Mouse (Mus musculus) heart, embryonic 16.5 days (tissue): ENCODE results near the gene Prss41. TPM values are rescaled to one million over a fixed set of nuclear protein-coding genes. Genes with fewer than 3 reads are reported as not detected.

Experiments
- ATAC-seq: fragments of 200-750 bp; cut with Nextera tagmentation; replicated peaks from 2 replicates; pipeline ENCODE4 v1.8.0; 2017; ENCODE audit warnings: moderate number of reproducible peaks; ENCODE audit not compliant: insufficient read depth, low FRiP score; ENCODE audit errors: extremely low read depth
- H3K27ac ChIP-seq: fragments of 300-500 bp; sonication (generic); 2 replicates; pipeline ENCODE4 v1.5.1; 2014; ENCODE audit warnings: mild to moderate bottlenecking, low read length, control low read depth, moderate library complexity
- H3K27me3 ChIP-seq: fragments of 300-500 bp; sonication (generic); 2 replicates; pipeline ENCODE4 v1.6.1; 2014; ENCODE audit warnings: low read length, mixed read lengths; ENCODE audit not compliant: control insufficient read depth, insufficient read depth
- H3K36me3 ChIP-seq: fragments of 300-500 bp; sonication (generic); 2 replicates; pipeline ENCODE4 v1.6.1; 2014; ENCODE audit not compliant: control insufficient read depth, insufficient read depth
- H3K4me1 ChIP-seq: fragments of 300-500 bp; sonication (generic); 2 replicates; pipeline ENCODE4 v1.6.1; 2014; ENCODE audit warnings: low read length, mixed read lengths; ENCODE audit not compliant: control insufficient read depth, insufficient read depth
- H3K4me2 ChIP-seq: fragments of 300-500 bp; sonication (generic); 2 replicates; pipeline ENCODE4 v1.6.1; 2014; ENCODE audit warnings: low read depth, mild to moderate bottlenecking, control low read depth, low read length
- H3K4me3 ChIP-seq: fragments of 300-500 bp; sonication (generic); 2 replicates; pipeline ENCODE4 v1.5.1; 2014; ENCODE audit warnings: mild to moderate bottlenecking, control low read depth, low read length
- H3K9ac ChIP-seq: fragments of 300-500 bp; sonication (generic); 2 replicates; pipeline ENCODE4 v1.6.1; 2014; ENCODE audit warnings: low read length, control low read depth
- H3K9me3 ChIP-seq: fragments of 300-500 bp; sonication (generic); replicated peaks from 2 replicates; pipeline ENCODE4 v1.6.1; 2016; ENCODE audit warnings: low read length; ENCODE audit not compliant: control insufficient read depth
- whole genome bisulfite sequencing: fragments of 180-500 bp; shearing (Covaris S2); extraction: QIAGEN DNeasy Blood & Tissue Kit; methylation state at CpG from one replicate; pipeline ENCODE4 v1.1.7; 2014; 5-methylcytosine and 5-hydroxymethylcytosine counted together
- microRNA-seq: library from miRNA; unstranded; fragments of <30 nt; microRNA quantifications from one replicate; pipeline ENCODE4, GENCODE M21; 2017
- polyA plus RNA-seq: library from polyadenylated mRNA; unstranded; fragments of >200 nt; fragmentation: Nextera tagmentation; extraction: Ambion mirVana; gene quantifications from 2 replicates; pipeline ENCODE4 v1.2.1, GENCODE M21; 2015

Prss41 gene
- polyA plus RNA-seq, 1 experiment from 2014 or later, result 0.22 TPM

GRCm38 (mm10) chr17:23795323-23795722 is 48.6 kb downstream of the Prss41 start:
- WGBS, result 92% methylated on average over 8 of the region's 8 CpGs

GRCm38 (mm10) chr17:23791079-23791357 is 53.0 kb downstream of the Prss41 start:
- WGBS, result 45% methylated on average over 2 of the region's 2 CpGs
- no peaks in the 10 kb centered on the region for H3K36me3 ChIP-seq
- peak overlapping the region; percentile 65 for H3K4me3 ChIP-seq
- H3K9me3 ChIP-seq, result no peaks in the 10 kb centered on the region
- no peak; the same call in 1 of the 2 replicates for ATAC-seq
- H3K4me2 ChIP-seq, result peak overlapping the region; percentile 90
- peak overlapping the region; percentile 92 for H3K9ac ChIP-seq
- H3K27me3 ChIP-seq, result no peaks in the 10 kb centered on the region
- H3K4me1 ChIP-seq, result peaks cover 15% of the 10 kb centered on the region
- H3K27ac ChIP-seq, result peak overlapping the region; percentile 89

More at GRCm38 (mm10) chr17:23795323-23795722, 48.6 kb downstream of the Prss41 start:
- Histone ChIP-seq H3K36me3 (no peaks in the 10 kb centered on the region), H3K4me3 (no peak overlapping the region), H3K9ac (no peak overlapping the region), H3K9me3 (no peaks in the 10 kb centered on the region), H3K4me1 (peaks cover 6% of the 10 kb centered on the region), H3K4me2 (no peak overlapping the region), H3K27ac (no peak overlapping the region), H3K27me3 (no peaks in the 10 kb centered on the region)
- no peak for ATAC-seq

GRCm38 (mm10) chr17:23790269-23791078 is 53.5 kb downstream of the Prss41 start, which contains the start of gene Srrm2:
TSS of gene Srrm2 (plus strand) at chr17:23790532.
- Histone ChIP-seq H3K9ac (peak within 1 kb of the TSS; percentile 92), H3K4me1 (peaks cover 15% of the 10 kb centered on the region), H3K27ac (peak within 1 kb of the TSS; percentile 89), H3K9me3 (no peaks in the 10 kb centered on the region), H3K36me3 (no peaks in the 10 kb centered on the region), H3K4me2 (peak within 1 kb of the TSS; percentile 90), H3K4me3 (peak within 1 kb of the TSS; percentile 65), H3K27me3 (no peaks in the 10 kb centered on the region)
- ATAC-seq, result peak; percentile 68; the same call in 1 of the 2 replicates
- WGBS, result 3% methylated on average over 29 of the region's 29 CpGs

GRCm38 (mm10) chr17:23789749-23790268 is 54.2 kb downstream of the Prss41 start:
- 20% methylated on average over 8 of the region's 8 CpGs for WGBS
- H3K4me1 ChIP-seq, result peaks cover 15% of the 10 kb centered on the region
- peak overlapping the region; percentile 65 for H3K4me3 ChIP-seq
- H3K36me3 ChIP-seq, result no peaks in the 10 kb centered on the region
- H3K27ac ChIP-seq, result peak overlapping the region; percentile 89
- no peak for ATAC-seq
- H3K27me3 ChIP-seq, result no peaks in the 10 kb centered on the region
- H3K9me3 ChIP-seq, result no peaks in the 10 kb centered on the region
- H3K4me2 ChIP-seq, result peak overlapping the region; percentile 90
- H3K9ac ChIP-seq, result peak overlapping the region; percentile 92

DNA sequence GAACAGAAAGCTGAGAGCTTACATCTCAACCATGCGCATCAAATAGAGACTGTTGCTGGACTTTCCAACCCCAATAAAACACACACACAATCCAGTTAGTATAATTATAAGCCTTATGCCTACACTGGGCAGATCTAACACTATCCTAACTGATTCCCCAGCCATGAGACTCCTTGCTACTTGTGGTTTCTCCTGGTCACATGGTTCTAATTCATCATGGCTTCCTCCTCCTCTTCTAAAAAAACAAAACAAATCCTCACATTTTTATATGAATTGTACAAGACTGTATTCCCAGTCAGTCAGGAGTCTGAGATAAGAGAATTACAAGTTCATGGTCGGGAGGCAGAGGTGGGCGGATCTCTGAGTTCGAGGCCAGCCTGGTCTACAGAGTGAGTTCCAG is 55.0 kb downstream of the Prss41 start:
- Histone ChIP-seq H3K27me3 (no peaks in the 10 kb centered on the region), H3K9me3 (no peaks in the 10 kb centered on the region), H3K4me2 (no peak overlapping the region), H3K4me1 (peaks cover 15% of the 10 kb centered on the region), H3K4me3 (no peak overlapping the region), H3K27ac (no peak overlapping the region), H3K9ac (no peak overlapping the region), H3K36me3 (no peaks in the 10 kb centered on the region)
- ATAC-seq, result no peak
- 84% methylated on average over 4 of the region's 4 CpGs for WGBS

Small RNAs within 50 kb of the gene (microRNA-seq; reads per million reads assigned to microRNA genes)
- gene Mir5125, result 1.6 reads per million

Other genes with a start within 250 kb of the Prss41 start
- gene Zfp13, start 244.7 kb downstream of the Prss41 start, polyA plus RNA-seq, result 7.3 and 8.5 TPM in 2 replicates
- not detected in 2 replicates for gene Zscan10, start 243.3 kb downstream of the Prss41 start, polyA plus RNA-seq
- 0.24 and 0.25 TPM in 2 replicates for gene Mmp25, start 198.9 kb downstream of the Prss41 start, polyA plus RNA-seq
- gene Bicdl2, start 183.7 kb downstream of the Prss41 start, polyA plus RNA-seq, result 0.45 and 0.67 TPM in 2 replicates
- gene Hcfc1r1, start 170.6 kb downstream of the Prss41 start, polyA plus RNA-seq, result 214 and 247 TPM in 2 replicates
- 38.7 and 39.1 TPM in 2 replicates for gene Thoc6, start 170.3 kb downstream of the Prss41 start, polyA plus RNA-seq
- 100 and 122 TPM in 2 replicates for gene Tnfrsf12a, start 166.7 kb downstream of the Prss41 start, polyA plus RNA-seq
- 1.7 and 15.9 TPM in 2 replicates for gene Cldn6, start 164.9 kb downstream of the Prss41 start, polyA plus RNA-seq
- gene Cldn9, start 160.1 kb downstream of the Prss41 start, polyA plus RNA-seq, result 0.22 and 0.84 TPM in 2 replicates
- not detected in 2 replicates for gene 1520401A03Rik, start 121.4 kb downstream of the Prss41 start, polyA plus RNA-seq
- 29.7 and 33.3 TPM in 2 replicates for gene Pkmyt1, start 117.8 kb downstream of the Prss41 start, polyA plus RNA-seq
- 16.8 and 19.8 TPM in 2 replicates for gene Paqr4, start 103.3 kb downstream of the Prss41 start, polyA plus RNA-seq
- 1.8 and 3.7 TPM in 2 replicates for gene Kremen2, start 98.3 kb downstream of the Prss41 start, polyA plus RNA-seq
- 42.2 and 46.9 TPM in 2 replicates for gene Flywch1, start 72.6 kb downstream of the Prss41 start, polyA plus RNA-seq
- gene Flywch2, start 58.1 kb downstream of the Prss41 start, polyA plus RNA-seq, result 4.3 and 5.9 TPM in 2 replicates
- gene Srrm2, start 53.6 kb downstream of the Prss41 start, polyA plus RNA-seq, result 311 and 314 TPM in 2 replicates
- gene Elob, start 15.0 kb downstream of the Prss41 start, polyA plus RNA-seq, result 812 and 839 TPM in 2 replicates
- gene Prss33, start 8.1 kb downstream of the Prss41 start, polyA plus RNA-seq, result not detected in 2 replicates
- 0.11 and 0.50 TPM in 2 replicates for gene Prss32, start 317 bp downstream of the Prss41 start, polyA plus RNA-seq
- not detected in 2 replicates for gene Prss21, start 23.9 kb upstream of the Prss41 start, polyA plus RNA-seq
- gene Dcpp1, start 36.7 kb upstream of the Prss41 start, polyA plus RNA-seq, result not detected in 2 replicates
- gene Dcpp2, start 36.7 kb upstream of the Prss41 start, polyA plus RNA-seq, result 0.21 TPM in 1 of 2 replicates, not detected in the other
- not detected in 2 replicates for gene Dcpp3, start 73.3 kb upstream of the Prss41 start, polyA plus RNA-seq
- gene Sbp, start 97.5 kb upstream of the Prss41 start, polyA plus RNA-seq, result not detected in 2 replicates
- not detected in 2 replicates for gene Sbpl, start 111.1 kb upstream of the Prss41 start, polyA plus RNA-seq
- gene Prss30, start 136.4 kb upstream of the Prss41 start, polyA plus RNA-seq, result 0.39 and 0.40 TPM in 2 replicates
- 0.15 TPM in 1 of 2 replicates, not detected in the other for gene Prss22, start 153.9 kb upstream of the Prss41 start, polyA plus RNA-seq
- 0.14 and 0.15 TPM in 2 replicates for gene Prss27, start 194.0 kb upstream of the Prss41 start, polyA plus RNA-seq
- 36.5 and 36.6 TPM in 2 replicates for gene Kctd5, start 229.3 kb upstream of the Prss41 start, polyA plus RNA-seq